Mouse (Mus musculus) limb, embryonic 13.5 days (tissue): Measurements from ENCODE around the gene Ascc1. TPM values are rescaled to one million over a fixed set of nuclear protein-coding genes. Genes with fewer than 3 reads are reported as not detected.

Source experiments
- ATAC-seq: fragments of 200-750 bp; cut with Nextera tagmentation; 2 replicates; pipeline ENCODE4 v1.8.0; 2017; ENCODE audit warnings: low read depth, moderate number of reproducible peaks, moderate TSS enrichment; ENCODE audit not compliant: low FRiP score
- H3K27ac ChIP-seq: fragments of 300-500 bp; sonication (generic); 2 replicates; pipeline ENCODE4 v1.5.1; 2015; ENCODE audit warnings: inconsistent platforms, mild to moderate bottlenecking, moderate library complexity
- H3K27me3 ChIP-seq: fragments of 300-500 bp; sonication (generic); 2 replicates; pipeline ENCODE4 v1.6.1; 2015; ENCODE audit warnings: mild to moderate bottlenecking, inconsistent platforms
- H3K36me3 ChIP-seq: fragments of 300-500 bp; sonication (generic); 2 replicates; pipeline ENCODE4 v1.6.1; 2015; ENCODE audit warnings: inconsistent platforms, mild to moderate bottlenecking, moderate library complexity
- H3K4me1 ChIP-seq: fragments of 300-500 bp; sonication (generic); 2 replicates; pipeline ENCODE4 v1.6.1; 2015; ENCODE audit warnings: inconsistent platforms
- H3K4me2 ChIP-seq: fragments of 300-500 bp; sonication (generic); replicated peaks from 2 replicates; pipeline ENCODE4 v1.6.1; 2015; ENCODE audit warnings: inconsistent platforms, mild to moderate bottlenecking, moderate library complexity
- H3K4me3 ChIP-seq: fragments of 300-500 bp; sonication (generic); 2 replicates; pipeline ENCODE4 v1.5.1; 2015; ENCODE audit warnings: moderate library complexity, mild to moderate bottlenecking, inconsistent platforms
- H3K9ac ChIP-seq: fragments of 300-500 bp; sonication (generic); 2 replicates; pipeline ENCODE4 v1.6.1; 2015; ENCODE audit warnings: mild to moderate bottlenecking, inconsistent platforms
- H3K9me3 ChIP-seq: fragments of 300-500 bp; sonication (generic); 2 replicates; pipeline ENCODE4 v1.6.1; 2016; ENCODE audit warnings: inconsistent platforms
- WGBS: fragments of 180-500 bp; shearing (Covaris S2); methylation state at CpG from one replicate; pipeline ENCODE4 v1.1.7; 2015; 5-methylcytosine and 5-hydroxymethylcytosine counted together
- polyA plus RNA-seq: library from polyadenylated mRNA; unstranded; fragments of >200 nt; fragmentation: Nextera tagmentation; extraction: Ambion mirVana; gene quantifications from 2 replicates; pipeline ENCODE4 v1.2.1, GENCODE M21; 2015

The Ascc1 gene
- polyA plus RNA-seq, 1 experiment from 2014 or later = 44.9 TPM

- H3K9me3 ChIP-seq = no peaks in the 10 kb centered on the region
- no peak overlapping the region for H3K9ac ChIP-seq
- H3K27me3 ChIP-seq = peaks cover 49% of the 10 kb centered on the region
- no peak overlapping the region for H3K4me2 ChIP-seq
- no peak for ATAC-seq
- H3K27ac ChIP-seq = no peak overlapping the region
- 75% methylated on average over 8 of the region's 8 CpGs for WGBS
- H3K36me3 ChIP-seq = no peaks in the 10 kb centered on the region
- H3K4me1 ChIP-seq = peaks cover 19% of the 10 kb centered on the region
- no peak overlapping the region for H3K4me3 ChIP-seq
Measured at GRCm38 (mm10) chr10:60109336-60109735, 106.7 kb downstream of the Ascc1 start.

- Histone ChIP-seq H3K27ac (no peak overlapping the region), H3K4me3 (no peak overlapping the region), H3K36me3 (no peaks in the 10 kb centered on the region), H3K4me1 (peaks cover 19% of the 10 kb centered on the region), H3K4me2 (no peak overlapping the region), H3K9ac (no peak overlapping the region), H3K9me3 (no peaks in the 10 kb centered on the region), H3K27me3 (peaks cover 43% of the 10 kb centered on the region)
- no peak for ATAC-seq
- 79% methylated on average over 8 of the region's 8 CpGs for WGBS
Measured at GRCm38 (mm10) chr10:60109989-60110388, 107.4 kb downstream of the Ascc1 start.

DNA sequence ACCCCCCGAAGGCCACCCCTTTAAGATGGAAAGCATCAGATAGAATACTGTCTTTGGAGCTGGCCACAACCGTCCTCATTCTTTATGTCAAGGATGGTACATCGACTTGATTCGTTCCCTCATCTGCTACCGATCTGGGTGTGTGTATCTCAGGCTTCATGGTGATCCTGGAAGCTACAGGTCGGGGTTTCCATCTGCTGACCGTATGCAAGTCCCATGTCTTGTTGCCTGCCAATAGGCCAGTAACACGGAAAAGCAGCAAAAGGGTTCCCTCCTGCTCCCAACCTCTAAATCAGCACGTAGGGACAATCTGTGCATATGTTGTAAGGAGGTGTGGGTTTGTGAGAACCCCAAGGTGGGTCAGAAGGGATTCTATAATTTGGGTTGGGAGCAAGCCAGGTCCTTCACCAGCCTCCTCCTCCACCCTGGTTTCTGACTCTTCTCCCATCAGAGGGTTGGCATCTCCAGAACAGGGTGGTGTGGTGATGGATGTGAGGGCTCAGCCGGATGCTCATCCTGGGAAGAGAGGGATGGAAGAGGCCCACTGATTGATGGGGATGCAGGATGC is 108.4 kb downstream of the Ascc1 start:
- Histone ChIP-seq H3K4me1 (peaks cover 21% of the 10 kb centered on the region), H3K27me3 (peaks cover 33% of the 10 kb centered on the region), H3K27ac (no peak overlapping the region), H3K4me2 (no peak overlapping the region), H3K36me3 (no peaks in the 10 kb centered on the region), H3K9ac (no peak overlapping the region), H3K4me3 (no peak overlapping the region), H3K9me3 (no peaks in the 10 kb centered on the region)
- WGBS = 87% methylated on average over 10 of the region's 10 CpGs
- ATAC-seq = no peak

GRCm38 (mm10) chr10:60113965-60114690 is 111.5 kb downstream of the Ascc1 start:
- 87% methylated on average over 9 of the region's 9 CpGs for WGBS
- no peak overlapping the region for H3K4me2 ChIP-seq
- H3K4me1 ChIP-seq = peaks cover 31% of the 10 kb centered on the region
- no peak overlapping the region for H3K4me3 ChIP-seq
- peaks cover 9% of the 10 kb centered on the region; the same call in 1 of the 2 replicates for H3K27me3 ChIP-seq
- no peaks in the 10 kb centered on the region for H3K36me3 ChIP-seq
- no peak for ATAC-seq
- no peak overlapping the region for H3K27ac ChIP-seq
- no peak overlapping the region for H3K9ac ChIP-seq
- H3K9me3 ChIP-seq = no peaks in the 10 kb centered on the region

DNA sequence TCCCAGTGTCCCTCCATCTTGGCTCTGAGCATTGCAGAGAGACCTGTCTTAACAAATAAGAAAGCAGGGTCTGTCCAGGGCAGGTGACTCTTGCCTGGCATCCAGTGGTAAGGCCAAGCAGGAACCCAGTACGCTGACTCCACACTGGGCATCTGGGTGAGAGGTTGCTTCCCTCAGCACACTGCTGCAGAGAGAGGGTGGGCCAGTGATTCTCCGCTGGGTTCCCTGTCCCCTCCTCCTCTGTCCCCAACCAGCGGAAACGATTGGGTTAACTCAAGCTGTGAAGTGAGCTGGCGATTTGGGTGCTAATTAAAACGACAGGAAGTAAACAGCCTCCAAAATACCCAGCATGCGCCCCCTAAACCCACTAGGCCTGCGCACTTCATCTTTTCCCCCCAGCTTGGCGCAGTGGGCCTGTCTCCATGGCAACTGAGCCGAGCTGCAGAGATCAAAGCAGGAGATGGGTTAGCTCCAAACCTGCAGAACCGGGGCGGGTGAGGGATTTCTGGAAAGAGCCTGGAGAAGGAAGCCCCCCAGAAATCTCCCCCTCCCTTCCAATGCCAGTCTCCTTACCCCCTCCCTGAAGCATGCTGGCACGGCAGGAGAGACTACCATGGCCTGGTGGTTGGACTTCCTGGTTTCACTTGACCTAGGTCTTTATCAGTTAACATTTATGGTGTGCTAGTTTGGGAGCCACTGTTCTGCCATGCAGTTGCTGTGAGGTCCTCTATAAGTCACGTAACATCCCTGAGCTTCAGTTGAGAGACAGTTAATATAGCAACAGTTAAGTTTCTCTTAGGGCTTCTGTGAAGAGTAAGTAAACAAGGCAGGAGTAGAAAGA is 113.0 kb downstream of the Ascc1 start:
- Histone ChIP-seq H3K27me3 (0 out of 2 replicates have a peak, but pooled peaks cover 3% of the 10 kb centered on the region), H3K9me3 (no peaks in the 10 kb centered on the region), H3K9ac (peak overlapping the region; percentile 6; the same call in 1 of the 2 replicates), H3K4me1 (peaks cover 31% of the 10 kb centered on the region), H3K4me2 (peak overlapping the region; percentile 55), H3K27ac (no peak overlapping the region), H3K36me3 (no peaks in the 10 kb centered on the region), H3K4me3 (peak overlapping the region; percentile 8; the same call in 1 of the 2 replicates)
- WGBS = 6% methylated on average over 14 of the region's 14 CpGs
- ATAC-seq = peak; percentile 75

GRCm38 (mm10) chr10:60116997-60117396 is 114.4 kb downstream of the Ascc1 start:
- Histone ChIP-seq H3K36me3 (no peaks in the 10 kb centered on the region), H3K27ac (no peak overlapping the region), H3K4me2 (no peak overlapping the region), H3K27me3 (no peaks in the 10 kb centered on the region), H3K9me3 (no peaks in the 10 kb centered on the region), H3K4me1 (peaks cover 31% of the 10 kb centered on the region), H3K9ac (no peak overlapping the region), H3K4me3 (no peak overlapping the region)
- ATAC-seq = no peak
- 52% methylated on average over 4 of the region's 4 CpGs for WGBS

GRCm38 (mm10) chr10:60118464-60118863 is 115.9 kb downstream of the Ascc1 start:
- 62% methylated on average over 7 of the region's 7 CpGs for WGBS
- Histone ChIP-seq H3K9me3 (no peaks in the 10 kb centered on the region), H3K4me3 (no peak overlapping the region), H3K36me3 (no peaks in the 10 kb centered on the region), H3K27ac (no peak overlapping the region), H3K27me3 (no peaks in the 10 kb centered on the region), H3K4me2 (no peak overlapping the region), H3K9ac (no peak overlapping the region), H3K4me1 (peaks cover 31% of the 10 kb centered on the region)
- ATAC-seq = no peak

- H3K4me1 ChIP-seq = peaks cover 25% of the 10 kb centered on the region
- no peak for ATAC-seq
- no peak overlapping the region for H3K4me3 ChIP-seq
- H3K9me3 ChIP-seq = no peaks in the 10 kb centered on the region
- no peaks in the 10 kb centered on the region for H3K36me3 ChIP-seq
- H3K9ac ChIP-seq = no peak overlapping the region
- no peaks in the 10 kb centered on the region for H3K27me3 ChIP-seq
- 77% methylated on average over 4 of the region's 4 CpGs for WGBS
- no peak overlapping the region for H3K27ac ChIP-seq
- H3K4me2 ChIP-seq = no peak overlapping the region
Measured at GRCm38 (mm10) chr10:60120630-60121029, 118.0 kb downstream of the Ascc1 start.

DNA sequence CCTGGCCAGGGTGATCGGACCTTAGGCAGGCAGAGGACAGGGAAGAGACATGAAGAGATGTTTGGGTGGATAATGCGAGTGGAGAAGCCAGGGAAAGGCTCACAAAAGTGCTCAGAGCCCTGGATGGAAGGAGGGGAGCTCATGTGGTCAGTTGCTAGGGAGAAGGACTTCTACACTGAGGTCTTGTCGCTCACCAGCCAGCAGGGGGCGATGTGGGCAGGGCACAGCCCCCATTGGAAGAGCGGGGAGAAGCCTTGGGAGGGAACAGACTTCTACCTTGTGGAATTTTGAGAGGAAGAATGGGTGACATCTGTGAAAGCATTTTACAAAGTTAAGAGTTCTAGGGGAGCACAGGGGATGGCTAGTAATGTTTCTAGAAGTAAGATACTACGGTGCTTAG is 121.5 kb downstream of the Ascc1 start:
- H3K27me3 ChIP-seq = no peaks in the 10 kb centered on the region
- no peaks in the 10 kb centered on the region for H3K36me3 ChIP-seq
- no peak for ATAC-seq
- H3K4me1 ChIP-seq = peaks cover 4% of the 10 kb centered on the region; the same call in 1 of the 2 replicates
- H3K4me3 ChIP-seq = no peak overlapping the region
- H3K4me2 ChIP-seq = no peak overlapping the region
- no peak overlapping the region for H3K9ac ChIP-seq
- H3K27ac ChIP-seq = no peak overlapping the region
- WGBS = 62% methylated on average over 6 of the region's 6 CpGs
- no peaks in the 10 kb centered on the region for H3K9me3 ChIP-seq

- H3K4me2 ChIP-seq = peak overlapping the region; percentile 52
- peak overlapping the region; percentile 8; the same call in 1 of the 2 replicates for H3K4me3 ChIP-seq
- WGBS = 24% methylated on average over 20 of the region's 22 CpGs
- H3K27ac ChIP-seq = no peak overlapping the region
- peak; percentile 15; the same call in 1 of the 2 replicates for ATAC-seq
- H3K27me3 ChIP-seq = no peaks in the 10 kb centered on the region
- no peak overlapping the region for H3K9ac ChIP-seq
- H3K9me3 ChIP-seq = no peaks in the 10 kb centered on the region
- H3K36me3 ChIP-seq = no peaks in the 10 kb centered on the region
- H3K4me1 ChIP-seq = peaks cover 4% of the 10 kb centered on the region; the same call in 1 of the 2 replicates
Measured at GRCm38 (mm10) chr10:60125529-60126327, 123.1 kb downstream of the Ascc1 start.

DNA sequence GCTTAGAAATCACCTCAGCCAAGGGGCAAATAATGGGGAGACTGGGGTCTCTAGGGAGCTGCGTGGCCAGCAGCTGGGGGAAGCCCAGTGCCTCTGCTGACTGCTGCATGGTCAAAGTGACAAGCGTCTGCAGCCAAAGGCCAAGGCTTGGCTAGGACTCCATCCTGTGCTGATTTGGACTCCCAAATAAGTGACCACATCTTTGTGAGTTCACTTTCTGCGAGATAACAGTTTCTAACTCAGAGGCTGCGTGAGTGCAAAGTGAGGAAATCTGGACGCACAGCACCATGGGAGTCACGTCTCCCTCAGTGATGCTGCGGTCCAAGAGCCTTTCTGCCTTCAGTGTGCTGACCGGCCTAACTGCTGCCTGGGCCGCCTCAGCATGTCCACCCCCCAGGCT is 125.7 kb downstream of the Ascc1 start:
- WGBS = 88% methylated on average over 9 of the region's 9 CpGs

More for the DNA sequence above, 125.7 kb downstream of the Ascc1 start:
- H3K4me3 ChIP-seq = no peak overlapping the region
- no peaks in the 10 kb centered on the region for H3K36me3 ChIP-seq
- H3K9me3 ChIP-seq = no peaks in the 10 kb centered on the region
- H3K27me3 ChIP-seq = no peaks in the 10 kb centered on the region
- H3K4me1 ChIP-seq = peaks cover 7% of the 10 kb centered on the region
- no peak overlapping the region for H3K9ac ChIP-seq
- H3K27ac ChIP-seq = no peak overlapping the region
- ATAC-seq = no peak
- no peak overlapping the region for H3K4me2 ChIP-seq
